Mouse (Mus musculus) liver, embryonic 14.5 days (tissue): ENCODE data around the gene Negr1. TPM values are rescaled to one million over a fixed set of nuclear protein-coding genes. Genes with fewer than 3 reads are reported as not detected.

ENCODE experiments used
- ATAC-seq: fragments of 200-750 bp; cut with Nextera tagmentation; 2 replicates; pipeline ENCODE4 v1.8.0; 2017; ENCODE audit warnings: moderate number of reproducible peaks, mild to moderate bottlenecking, moderate library complexity; ENCODE audit not compliant: insufficient read depth
- DNase-seq, 3 experiments: peaks; one replicate each; pipeline ENCODE4 v3.0.0-alpha.2; 2012 to 2013; ENCODE audit warnings: low read depth in 3 of 3, low spot score in 3 of 3
- H3K27ac ChIP-seq: fragments of 300-500 bp; sonication (generic); 2 replicates; pipeline ENCODE4 v1.5.1; 2014; ENCODE audit warnings: moderate library complexity, mild to moderate bottlenecking, control low read depth, inconsistent platforms
- H3K27me3 ChIP-seq: fragments of 300-500 bp; sonication (generic); 2 replicates; pipeline ENCODE4 v1.6.1; 2014; ENCODE audit warnings: mild to moderate bottlenecking, low read length, moderate library complexity; ENCODE audit not compliant: control insufficient read depth, insufficient read depth
- H3K36me3 ChIP-seq: fragments of 300-500 bp; sonication (generic); replicated peaks from 2 replicates; pipeline ENCODE4 v1.6.1; 2014; ENCODE audit warnings: low read depth; ENCODE audit not compliant: control insufficient read depth, insufficient read depth
- H3K4me1 ChIP-seq, 2 experiments: fragments of 200-500 bp in 1 of 2; fragments of 300-500 bp in 1 of 2; sonication (generic) in 1 of 2; replicated peaks; 2 replicates each; pipeline ENCODE4 v1.6.1; 2012 to 2014; ENCODE audit warnings: antibody characterized with exemption in 1 of 2, inconsistent platforms in 1 of 2, low read length in 1 of 2; ENCODE audit not compliant: control insufficient read depth in 2 of 2, insufficient read depth in 2 of 2
- H3K4me2 ChIP-seq: fragments of 300-500 bp; sonication (generic); 2 replicates; pipeline ENCODE4 v1.6.1; 2014; ENCODE audit warnings: low read depth, mild to moderate bottlenecking, control low read depth, moderate library complexity
- H3K4me3 ChIP-seq, 2 experiments: fragments of 200-500 bp in 1 of 2; fragments of 300-500 bp in 1 of 2; sonication (generic) in 1 of 2; 2 replicates each; pipeline ENCODE4 v1.5.1; 2012 to 2014; ENCODE audit warnings: low read depth in 2 of 2, low read length in 2 of 2, mild to moderate bottlenecking in 2 of 2, control low read depth in 1 of 2, inconsistent platforms in 1 of 2, moderate library complexity in 1 of 2; ENCODE audit not compliant: insufficient read depth in 1 of 2
- H3K9ac ChIP-seq: fragments of 300-500 bp; sonication (generic); replicated peaks from 2 replicates; pipeline ENCODE4 v1.6.1; 2014; ENCODE audit warnings: mild to moderate bottlenecking, control low read depth, moderate library complexity
- H3K9me3 ChIP-seq: fragments of 300-500 bp; sonication (generic); 2 replicates; pipeline ENCODE4 v1.6.1; 2016; ENCODE audit warnings: low read length, mixed read lengths; ENCODE audit not compliant: control insufficient read depth
- CTCF ChIP-seq: IDR thresholded peaks from 2 replicates; pipeline ENCODE4 v1.5.1; 2016; ENCODE audit warnings: antibody characterized with exemption, low read depth, control low read depth
- EP300 ChIP-seq: IDR thresholded peaks from 2 replicates; pipeline ENCODE4 v1.6.1; 2016; ENCODE audit warnings: antibody characterized with exemption, low read depth
- whole genome bisulfite sequencing: fragments of 180-500 bp; shearing (Covaris S2); extraction: QIAGEN DNeasy Blood & Tissue Kit; methylation state at CpG from one replicate; pipeline ENCODE4 v1.1.7; 2014; ENCODE audit not compliant: insufficient replicate concordance; 5-methylcytosine and 5-hydroxymethylcytosine counted together
- polyA plus RNA-seq, 2 experiments: library from polyadenylated mRNA; depleted of rRNA in 1 of 2; stranded (reverse) in 1 of 2; unstranded in 1 of 2; fragments of >200 nt; fragmentation: Nextera tagmentation in 1 of 2; extraction: Ambion mirVana in 1 of 2; gene quantifications; 2 replicates each; pipeline versions ENCODE4 v1.2.1 to v1.2.3; 2012 to 2014

Gene Negr1
- polyA plus RNA-seq, 2 experiments, result 0.03 TPM; not detected in 1

DNA sequence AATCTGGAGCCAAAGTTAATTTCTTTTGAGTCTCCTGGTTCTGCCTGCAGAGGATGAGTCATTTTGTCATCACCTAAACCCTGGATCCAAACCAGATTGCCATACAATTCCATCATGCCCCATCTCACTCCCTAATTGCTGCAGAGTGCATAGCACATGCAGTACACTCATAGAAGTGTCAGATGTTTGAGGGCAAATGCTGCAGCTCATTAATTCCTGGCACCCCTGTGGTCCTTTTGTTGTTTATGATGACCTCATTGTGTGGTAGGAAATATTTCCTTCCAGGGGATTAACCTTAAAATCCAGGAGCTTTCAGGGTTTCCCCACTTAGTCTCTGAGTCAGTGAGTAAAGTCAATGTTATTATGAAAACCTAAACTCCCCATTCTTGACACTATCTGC lies 229.6 kb downstream of the Negr1 start:
- no peak overlapping the region for H3K4me3 ChIP-seq
- TF ChIP-seq CTCF (no peak), EP300 (no peak)

DNA sequence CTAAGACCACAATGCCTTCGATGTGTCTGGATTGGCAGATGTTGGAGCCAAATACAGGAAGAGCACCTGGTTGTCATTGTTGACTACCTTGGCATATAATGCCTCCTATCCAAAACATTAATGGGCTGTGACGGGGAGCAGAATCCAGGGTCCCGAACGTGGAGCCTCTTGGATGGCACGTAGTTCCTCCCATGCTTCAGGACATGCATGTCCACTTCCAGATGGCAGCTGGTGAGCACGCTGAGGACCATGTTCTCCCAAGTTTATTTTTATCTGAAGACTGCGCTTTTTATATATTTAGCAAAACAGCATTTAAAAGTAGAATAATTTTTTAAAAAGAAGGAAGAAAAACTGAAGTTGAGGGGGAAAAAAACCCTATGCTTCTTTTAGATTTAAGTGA lies 231.1 kb downstream of the Negr1 start:
- DNase-seq (no peak), ATAC-seq (no peak)
- H3K36me3 ChIP-seq, result no peaks in the 10 kb centered on the region
- TF ChIP-seq EP300, result no peak
- TF ChIP-seq CTCF, result no peak
- H3K4me2 ChIP-seq, result no peak overlapping the region
- H3K27me3 ChIP-seq, result no peaks in the 10 kb centered on the region
- H3K9ac ChIP-seq, result no peak overlapping the region
- no peak overlapping the region for H3K27ac ChIP-seq
- H3K9me3 ChIP-seq, result no peaks in the 10 kb centered on the region
- H3K4me3 ChIP-seq, result no peak overlapping the region
- no peaks in the 10 kb centered on the region for H3K4me1 ChIP-seq
- 72% methylated on average over 7 of the region's 7 CpGs for WGBS

More for the DNA sequence above, 229.6 kb downstream of the Negr1 start:
- no peak overlapping the region for H3K4me2 ChIP-seq
- no peaks in the 10 kb centered on the region for H3K9me3 ChIP-seq
- DNase-seq (no peak), ATAC-seq (no peak)
- no peak overlapping the region for H3K9ac ChIP-seq
- H3K27me3 ChIP-seq, result no peaks in the 10 kb centered on the region
- H3K36me3 ChIP-seq, result no peaks in the 10 kb centered on the region
- H3K27ac ChIP-seq, result no peak overlapping the region
- H3K4me1 ChIP-seq, result no peaks in the 10 kb centered on the region

DNA sequence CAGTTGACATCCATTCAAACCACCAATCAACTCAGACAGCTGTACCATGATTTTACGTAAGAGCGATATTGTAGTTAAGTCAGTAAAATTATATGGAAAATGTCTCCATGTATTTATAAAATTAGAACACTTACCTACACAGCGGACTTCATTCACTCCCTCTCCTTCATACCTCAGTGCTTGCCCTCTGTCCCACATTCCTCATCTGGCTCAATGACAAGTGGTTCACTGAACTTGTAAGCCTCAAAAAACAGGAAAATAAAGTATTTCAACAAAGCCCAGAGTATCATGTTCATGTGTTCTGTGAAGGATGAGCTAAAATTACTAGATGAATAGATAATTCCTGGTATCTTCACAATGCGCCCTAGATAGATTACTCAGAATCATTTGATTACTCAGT lies 232.5 kb downstream of the Negr1 start:
- no peak overlapping the region for H3K4me3 ChIP-seq
- no peak overlapping the region for H3K9ac ChIP-seq
- no peak overlapping the region for H3K27ac ChIP-seq
- WGBS, result 75% methylated on average over 4 of the region's 4 CpGs
- no peaks in the 10 kb centered on the region for H3K4me1 ChIP-seq
- no peak overlapping the region for H3K4me2 ChIP-seq
- TF ChIP-seq CTCF, result no peak
- TF ChIP-seq EP300, result no peak
- no peaks in the 10 kb centered on the region for H3K9me3 ChIP-seq
- DNase-seq (no peak), ATAC-seq (no peak)
- no peaks in the 10 kb centered on the region for H3K36me3 ChIP-seq
- no peaks in the 10 kb centered on the region for H3K27me3 ChIP-seq

DNA sequence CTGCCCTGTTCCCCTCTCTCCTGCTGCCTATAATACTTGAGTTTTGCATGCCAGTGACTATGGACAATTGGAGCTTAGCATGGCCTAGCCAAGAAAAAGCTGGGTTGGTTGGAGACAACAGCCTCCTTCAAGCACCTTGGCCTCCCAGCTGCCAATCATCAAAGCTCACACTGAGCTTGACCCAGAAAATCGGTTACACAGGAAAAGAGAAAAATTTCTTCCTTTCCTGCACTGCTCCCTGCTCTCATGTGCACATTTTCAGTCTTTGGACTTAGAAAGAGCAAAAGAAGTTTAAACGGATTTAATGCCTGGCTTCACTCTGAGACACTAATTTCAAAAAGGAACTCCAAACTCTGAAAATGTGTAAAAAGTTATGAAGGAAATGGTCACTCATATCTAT lies 233.0 kb downstream of the Negr1 start:
- H3K4me3 ChIP-seq, result no peak overlapping the region
- 31% methylated on average over 2 of the region's 2 CpGs for WGBS
- H3K4me1 ChIP-seq, result no peaks in the 10 kb centered on the region
- H3K36me3 ChIP-seq, result no peaks in the 10 kb centered on the region
- no peak for TF ChIP-seq EP300
- TF ChIP-seq CTCF, result no peak
- ATAC-seq, result no peak
- DNase-seq, result no peak
- H3K9me3 ChIP-seq, result no peaks in the 10 kb centered on the region
- no peak overlapping the region for H3K4me2 ChIP-seq
- H3K27ac ChIP-seq, result no peak overlapping the region
- no peak overlapping the region for H3K9ac ChIP-seq
- no peaks in the 10 kb centered on the region for H3K27me3 ChIP-seq

DNA sequence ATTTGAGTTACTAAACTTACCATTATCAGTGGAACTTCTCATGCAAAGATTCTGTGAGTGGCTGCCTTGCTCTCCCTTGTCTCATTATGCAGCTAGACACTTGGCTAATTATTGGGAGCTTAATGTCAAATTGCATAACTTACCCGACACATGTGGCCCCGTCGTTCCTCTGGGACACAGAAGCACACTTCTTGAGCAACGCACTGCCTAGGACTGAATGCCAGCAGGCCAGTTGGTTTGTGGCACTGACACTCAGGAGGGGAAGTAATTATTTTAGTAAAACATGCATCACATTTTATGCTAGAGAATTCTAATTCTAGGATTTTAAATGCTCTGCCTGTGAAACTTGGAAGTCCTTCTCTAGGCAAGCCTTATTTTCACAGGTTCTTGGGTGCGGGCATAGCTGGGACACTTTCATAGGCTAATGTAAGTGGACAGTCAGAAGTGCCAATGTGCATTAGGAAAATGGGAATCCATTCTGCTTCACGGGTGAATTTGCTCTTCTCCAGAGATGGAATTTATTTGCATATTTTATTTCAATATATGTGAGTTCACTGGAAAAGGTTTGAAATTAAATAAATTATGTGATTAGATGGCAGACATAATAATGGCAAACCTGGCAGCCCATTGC lies 234.6 kb downstream of the Negr1 start:
- H3K4me3 ChIP-seq, result no peak overlapping the region
- no peak overlapping the region for H3K9ac ChIP-seq
- TF ChIP-seq CTCF (no peak), EP300 (no peak)
- no peaks in the 10 kb centered on the region for H3K9me3 ChIP-seq
- ATAC-seq, result no peak
- H3K4me2 ChIP-seq, result no peak overlapping the region
- H3K36me3 ChIP-seq, result no peaks in the 10 kb centered on the region
- H3K27me3 ChIP-seq, result no peaks in the 10 kb centered on the region
- no peaks in the 10 kb centered on the region for H3K4me1 ChIP-seq
- WGBS, result 73% methylated on average over 6 of the region's 6 CpGs
- DNase-seq, result no peak
- no peak overlapping the region for H3K27ac ChIP-seq
